Mouse (Mus musculus) liver, embryonic 15.5 days (tissue): ENCODE results near the gene Zfp827. TPM values are rescaled to one million over a fixed set of nuclear protein-coding genes. Genes with fewer than 3 reads are reported as not detected.

ENCODE experiments used
- ATAC-seq: fragments of 200-750 bp; cut with Nextera tagmentation; 2 replicates; pipeline ENCODE4 v1.8.0; 2017; ENCODE audit warnings: moderate number of reproducible peaks, mild to moderate bottlenecking, moderate library complexity; ENCODE audit not compliant: insufficient read depth
- H3K27ac ChIP-seq: fragments of 300-500 bp; sonication (generic); replicated peaks from 2 replicates; pipeline ENCODE4 v1.5.1; 2015; ENCODE audit warnings: mild to moderate bottlenecking, inconsistent platforms
- H3K27me3 ChIP-seq: fragments of 300-500 bp; sonication (generic); 2 replicates; pipeline ENCODE4 v1.6.1; 2015; ENCODE audit warnings: mild to moderate bottlenecking, inconsistent platforms
- H3K36me3 ChIP-seq: fragments of 300-500 bp; sonication (generic); replicated peaks from 2 replicates; pipeline ENCODE4 v1.6.1; 2015; ENCODE audit warnings: moderate library complexity, mild to moderate bottlenecking, inconsistent platforms
- H3K4me1 ChIP-seq: fragments of 300-500 bp; sonication (generic); replicated peaks from 2 replicates; pipeline ENCODE4 v1.6.1; 2015; ENCODE audit warnings: inconsistent platforms
- H3K4me2 ChIP-seq: fragments of 300-500 bp; sonication (generic); 2 replicates; pipeline ENCODE4 v1.6.1; 2015; ENCODE audit warnings: moderate library complexity, mild to moderate bottlenecking, inconsistent platforms
- H3K4me3 ChIP-seq: fragments of 300-500 bp; sonication (generic); replicated peaks from 2 replicates; pipeline ENCODE4 v1.5.1; 2015; ENCODE audit warnings: mild to moderate bottlenecking, inconsistent platforms
- H3K9ac ChIP-seq: fragments of 300-500 bp; sonication (generic); 2 replicates; pipeline ENCODE4 v1.6.1; 2015; ENCODE audit warnings: moderate library complexity, mild to moderate bottlenecking, inconsistent platforms
- H3K9me3 ChIP-seq: fragments of 300-500 bp; sonication (generic); replicated peaks from 2 replicates; pipeline ENCODE4 v1.6.1; 2016; ENCODE audit warnings: inconsistent platforms
- WGBS: fragments of 180-500 bp; shearing (Covaris S2); methylation state at CpG from one replicate; pipeline ENCODE4 v1.1.7; 2015; ENCODE audit warnings: mixed read lengths; ENCODE audit not compliant: insufficient replicate concordance; 5-methylcytosine and 5-hydroxymethylcytosine counted together
- polyA plus RNA-seq: library from polyadenylated mRNA; unstranded; fragments of >200 nt; fragmentation: Nextera tagmentation; extraction: Ambion mirVana; gene quantifications from 2 replicates; pipeline ENCODE4 v1.2.1, GENCODE M21; 2015

Zfp827 gene
- polyA plus RNA-seq, 1 experiment from 2014 or later = 0.47 TPM

GRCm38 (mm10) chr8:79198675-79199074 is 170.4 kb downstream of the Zfp827 start:
- no peak overlapping the region for H3K27ac ChIP-seq
- no peaks in the 10 kb centered on the region for H3K27me3 ChIP-seq
- no peaks in the 10 kb centered on the region for H3K9me3 ChIP-seq
- WGBS = 51% methylated on average over 3 of the region's 3 CpGs
- H3K36me3 ChIP-seq = no peaks in the 10 kb centered on the region
- no peak for ATAC-seq
- no peaks in the 10 kb centered on the region for H3K4me1 ChIP-seq
- H3K9ac ChIP-seq = no peak overlapping the region
- no peak overlapping the region for H3K4me2 ChIP-seq
- no peak overlapping the region for H3K4me3 ChIP-seq

GRCm38 (mm10) chr8:79201446-79202147 is 173.4 kb downstream of the Zfp827 start:
- no peak overlapping the region for H3K9ac ChIP-seq
- no peaks in the 10 kb centered on the region for H3K27me3 ChIP-seq
- H3K36me3 ChIP-seq = no peaks in the 10 kb centered on the region
- H3K27ac ChIP-seq = no peak overlapping the region
- H3K9me3 ChIP-seq = no peaks in the 10 kb centered on the region
- no peak overlapping the region for H3K4me3 ChIP-seq
- no peak overlapping the region for H3K4me2 ChIP-seq
- no peaks in the 10 kb centered on the region for H3K4me1 ChIP-seq
- 69% methylated on average over 11 of the region's 11 CpGs for WGBS
- ATAC-seq = no peak

GRCm38 (mm10) chr8:79206895-79207294 is 178.7 kb downstream of the Zfp827 start:
- ATAC-seq = no peak
- Histone ChIP-seq H3K27me3 (no peaks in the 10 kb centered on the region; the same call in 1 of the 2 replicates), H3K27ac (no peak overlapping the region), H3K4me2 (no peak overlapping the region), H3K9ac (no peak overlapping the region), H3K9me3 (no peaks in the 10 kb centered on the region), H3K36me3 (no peaks in the 10 kb centered on the region), H3K4me3 (no peak overlapping the region), H3K4me1 (0 out of 2 replicates have a peak, but pooled peaks cover 6% of the 10 kb centered on the region)
- WGBS = 64% methylated on average over 4 of the region's 4 CpGs

GRCm38 (mm10) chr8:79208181-79208580 is 179.9 kb downstream of the Zfp827 start:
- Histone ChIP-seq H3K9ac (no peak overlapping the region), H3K36me3 (no peaks in the 10 kb centered on the region), H3K4me1 (0 out of 2 replicates have a peak, but pooled peaks cover 6% of the 10 kb centered on the region), H3K4me2 (no peak overlapping the region), H3K4me3 (no peak overlapping the region), H3K9me3 (no peaks in the 10 kb centered on the region), H3K27me3 (no peaks in the 10 kb centered on the region; the same call in 1 of the 2 replicates), H3K27ac (no peak overlapping the region)
- ATAC-seq = no peak
- WGBS = 49% methylated on average over 3 of the region's 3 CpGs

GRCm38 (mm10) chr8:79208691-79209640 is 180.7 kb downstream of the Zfp827 start:
- 31% methylated on average over 15 of the region's 15 CpGs for WGBS
- Histone ChIP-seq H3K27ac (no peak overlapping the region), H3K4me1 (0 out of 2 replicates have a peak, but pooled peaks cover 6% of the 10 kb centered on the region), H3K4me3 (0 out of 2 replicates have a peak overlapping the region, but pooled peaks have one; percentile 46), H3K36me3 (no peaks in the 10 kb centered on the region), H3K27me3 (no peaks in the 10 kb centered on the region; the same call in 1 of the 2 replicates), H3K4me2 (peak overlapping the region; percentile 64), H3K9me3 (no peaks in the 10 kb centered on the region), H3K9ac (no peak overlapping the region)
- no peak for ATAC-seq

- Histone ChIP-seq H3K36me3 (no peaks in the 10 kb centered on the region), H3K9ac (peak overlapping the region; percentile 8; the same call in 1 of the 2 replicates), H3K4me3 (peak overlapping the region; percentile 46), H3K27ac (no peak overlapping the region), H3K4me1 (0 out of 2 replicates have a peak, but pooled peaks cover 6% of the 10 kb centered on the region), H3K9me3 (no peaks in the 10 kb centered on the region), H3K27me3 (no peaks in the 10 kb centered on the region; the same call in 1 of the 2 replicates), H3K4me2 (peak overlapping the region; percentile 64)
- ATAC-seq = peak; percentile 51
- WGBS = 6% methylated on average over 27 of the region's 27 CpGs
Observed at GRCm38 (mm10) chr8:79209641-79210358, 181.6 kb downstream of the Zfp827 start.

- no peak overlapping the region for H3K9ac ChIP-seq
- no peaks in the 10 kb centered on the region for H3K36me3 ChIP-seq
- H3K4me3 ChIP-seq = no peak overlapping the region
- no peak overlapping the region for H3K27ac ChIP-seq
- ATAC-seq = no peak
- WGBS = 64% methylated on average over 9 of the region's 9 CpGs
- 0 out of 2 replicates have a peak, but pooled peaks cover 6% of the 10 kb centered on the region for H3K4me1 ChIP-seq
- no peaks in the 10 kb centered on the region; the same call in 1 of the 2 replicates for H3K27me3 ChIP-seq
- no peaks in the 10 kb centered on the region for H3K9me3 ChIP-seq
- no peak overlapping the region for H3K4me2 ChIP-seq
Observed at GRCm38 (mm10) chr8:79211630-79212029, 183.4 kb downstream of the Zfp827 start.

GRCm38 (mm10) chr8:79222106-79222751 is 194.0 kb downstream of the Zfp827 start:
- 67% methylated on average over 5 of the region's 5 CpGs for WGBS
- ATAC-seq = no peak
- no peaks in the 10 kb centered on the region for H3K9me3 ChIP-seq
- H3K4me3 ChIP-seq = no peak overlapping the region
- H3K4me1 ChIP-seq = no peaks in the 10 kb centered on the region
- H3K27me3 ChIP-seq = no peaks in the 10 kb centered on the region
- H3K9ac ChIP-seq = no peak overlapping the region
- H3K4me2 ChIP-seq = no peak overlapping the region
- no peaks in the 10 kb centered on the region for H3K36me3 ChIP-seq
- no peak overlapping the region for H3K27ac ChIP-seq

GRCm38 (mm10) chr8:79222752-79223141 is 194.5 kb downstream of the Zfp827 start:
- Histone ChIP-seq H3K27ac (no peak overlapping the region), H3K36me3 (no peaks in the 10 kb centered on the region), H3K9me3 (no peaks in the 10 kb centered on the region), H3K4me3 (no peak overlapping the region), H3K9ac (no peak overlapping the region), H3K4me2 (no peak overlapping the region), H3K4me1 (no peaks in the 10 kb centered on the region), H3K27me3 (no peaks in the 10 kb centered on the region)
- ATAC-seq = no peak
- 67% methylated on average over 5 of the region's 5 CpGs for WGBS

GRCm38 (mm10) chr8:79224363-79224762 is 196.1 kb downstream of the Zfp827 start:
- Histone ChIP-seq H3K9ac (no peak overlapping the region), H3K27me3 (no peaks in the 10 kb centered on the region), H3K4me1 (no peaks in the 10 kb centered on the region), H3K4me2 (no peak overlapping the region), H3K9me3 (no peaks in the 10 kb centered on the region), H3K27ac (no peak overlapping the region), H3K36me3 (no peaks in the 10 kb centered on the region), H3K4me3 (no peak overlapping the region)
- ATAC-seq = no peak
- WGBS = 69% methylated on average over 9 of the region's 9 CpGs
